Mouse (Mus musculus) limb, embryonic 11.5 days (tissue): ENCODE data around the gene Clpp. TPM values are rescaled to one million over a fixed set of nuclear protein-coding genes. Genes with fewer than 3 reads are reported as not detected.

Experiments used
- ATAC-seq: fragments of 200-750 bp; cut with Nextera tagmentation; 2 replicates; pipeline ENCODE4 v1.8.0; 2017; ENCODE audit warnings: low read depth; ENCODE audit not compliant: insufficient number of reproducible peaks, low FRiP score, low TSS enrichment
- DNase-seq: peaks from one replicate; pipeline ENCODE4 v3.0.0-alpha.2; 2015; ENCODE audit warnings: low spot score
- H3K27ac ChIP-seq: fragments of 300-500 bp; sonication (generic); replicated peaks from 2 replicates; pipeline ENCODE4 v1.5.1; 2014; ENCODE audit warnings: low read depth, mild to moderate bottlenecking, low read length
- H3K27me3 ChIP-seq: fragments of 300-500 bp; sonication (generic); 2 replicates; pipeline ENCODE4 v1.6.1; 2014; ENCODE audit warnings: mild to moderate bottlenecking, low read length, mixed read lengths; ENCODE audit not compliant: control insufficient read depth, insufficient read depth
- H3K36me3 ChIP-seq: fragments of 300-500 bp; sonication (generic); 2 replicates; pipeline ENCODE4 v1.6.1; 2014; ENCODE audit warnings: mild to moderate bottlenecking, low read length, moderate library complexity, mixed read lengths; ENCODE audit not compliant: control insufficient read depth, insufficient read depth
- H3K4me1 ChIP-seq: fragments of 300-500 bp; sonication (generic); 2 replicates; pipeline ENCODE4 v1.6.1; 2014; ENCODE audit warnings: low read length, mixed read lengths; ENCODE audit not compliant: control insufficient read depth, insufficient read depth
- H3K4me2 ChIP-seq: fragments of 300-500 bp; sonication (generic); 2 replicates; pipeline ENCODE4 v1.6.1; 2014; ENCODE audit warnings: low read depth, mild to moderate bottlenecking, moderate library complexity; ENCODE audit not compliant: severe bottlenecking
- H3K4me3 ChIP-seq: fragments of 300-500 bp; sonication (generic); 2 replicates; pipeline ENCODE4 v1.5.1; 2014; ENCODE audit warnings: low read depth, low read length
- H3K9ac ChIP-seq: fragments of 300-500 bp; sonication (generic); 2 replicates; pipeline ENCODE4 v1.6.1; 2014; ENCODE audit warnings: mild to moderate bottlenecking, low read length
- H3K9me3 ChIP-seq: fragments of 300-500 bp; sonication (generic); 2 replicates; pipeline ENCODE4 v1.6.1; 2016; ENCODE audit warnings: low read length; ENCODE audit not compliant: control insufficient read depth
- WGBS: fragments of 180-500 bp; shearing (Covaris S2); extraction: QIAGEN DNeasy Blood & Tissue Kit; methylation state at CpG from one replicate; pipeline ENCODE4 v1.1.7; 2014; 5-methylcytosine and 5-hydroxymethylcytosine counted together
- polyA plus RNA-seq: library from polyadenylated mRNA; unstranded; fragments of >200 nt; fragmentation: Nextera tagmentation; extraction: Ambion mirVana; gene quantifications from 2 replicates; pipeline ENCODE4 v1.2.1, GENCODE M21; 2014

Gene Clpp
- polyA plus RNA-seq, 1 experiment from 2014 or later = 159 TPM

- WGBS = 79% methylated on average over 2 of the region's 2 CpGs
- H3K4me2 ChIP-seq = peak overlapping the region; percentile 77
- peaks cover 5% of the 10 kb centered on the region for H3K4me1 ChIP-seq
- ATAC-seq (no peak), DNase-seq (no peak)
- peak overlapping the region; percentile 89 for H3K4me3 ChIP-seq
- H3K9ac ChIP-seq = 0 out of 2 replicates have a peak overlapping the region, but pooled peaks have one; percentile 17
- no peaks in the 10 kb centered on the region for H3K9me3 ChIP-seq
- no peak overlapping the region for H3K27ac ChIP-seq
- H3K36me3 ChIP-seq = peaks cover 20% of the 10 kb centered on the region
- no peaks in the 10 kb centered on the region for H3K27me3 ChIP-seq
Measured at GRCm38 (mm10) chr17:56990966-56991365, 861 bp downstream of the Clpp start.

GRCm38 (mm10) chr17:56995046-56995445 is 4.9 kb downstream of the Clpp start:
- Histone ChIP-seq H3K4me2 (no peak overlapping the region), H3K27me3 (no peaks in the 10 kb centered on the region), H3K9me3 (no peaks in the 10 kb centered on the region), H3K27ac (no peak overlapping the region), H3K4me3 (no peak overlapping the region), H3K9ac (no peak overlapping the region), H3K4me1 (peaks cover 10% of the 10 kb centered on the region), H3K36me3 (peaks cover 23% of the 10 kb centered on the region)
- WGBS = 90% methylated on average over 8 of the region's 8 CpGs
- ATAC-seq = no peak
- no peak for DNase-seq

- DNase-seq = no peak
- H3K27me3 ChIP-seq = no peaks in the 10 kb centered on the region
- H3K9me3 ChIP-seq = no peaks in the 10 kb centered on the region
- WGBS = 68% methylated on average over 2 of the region's 2 CpGs
- H3K4me3 ChIP-seq = no peak overlapping the region
- H3K9ac ChIP-seq = no peak overlapping the region
- 0 out of 2 replicates have a peak, but pooled peaks cover 5% of the 10 kb centered on the region for H3K4me1 ChIP-seq
- H3K4me2 ChIP-seq = no peak overlapping the region
- no peak overlapping the region for H3K27ac ChIP-seq
- peaks cover 23% of the 10 kb centered on the region for H3K36me3 ChIP-seq
- no peak; the same call in 1 of the 2 replicates for ATAC-seq
Measured at GRCm38 (mm10) chr17:56996506-56996905, 6.4 kb downstream of the Clpp start.

GRCm38 (mm10) chr17:56997029-56997667 is 7.0 kb downstream of the Clpp start, which contains the start of gene Alkbh7:
Gene Alkbh7, plus strand, starts transcription at chr17:56997339.
- H3K4me1 ChIP-seq = 0 out of 2 replicates have a peak, but pooled peaks cover 5% of the 10 kb centered on the region
- peak within 1 kb of the TSS; percentile 60 for H3K4me2 ChIP-seq
- WGBS = 0% methylated on average over 38 of the region's 38 CpGs
- H3K27ac ChIP-seq = no peak within 1 kb of the TSS
- H3K9me3 ChIP-seq = no peaks in the 10 kb centered on the region
- H3K36me3 ChIP-seq = peaks cover 23% of the 10 kb centered on the region
- peak within 1 kb of the TSS; percentile 61 for H3K4me3 ChIP-seq
- DNase-seq = peak; percentile 95
- ATAC-seq = peak; percentile 100
- H3K9ac ChIP-seq = peak within 1 kb of the TSS; percentile 41
- H3K27me3 ChIP-seq = no peaks in the 10 kb centered on the region

- H3K27me3 ChIP-seq = no peaks in the 10 kb centered on the region
- no peak for ATAC-seq
- H3K4me3 ChIP-seq = no peak overlapping the region
- DNase-seq = no peak
- H3K4me1 ChIP-seq = 0 out of 2 replicates have a peak, but pooled peaks cover 5% of the 10 kb centered on the region
- no peak overlapping the region for H3K27ac ChIP-seq
- no peak overlapping the region for H3K9ac ChIP-seq
- no peaks in the 10 kb centered on the region for H3K9me3 ChIP-seq
- no peak overlapping the region for H3K4me2 ChIP-seq
- peaks cover 17% of the 10 kb centered on the region for H3K36me3 ChIP-seq
- 91% methylated on average over 9 of the region's 9 CpGs for WGBS
Measured at GRCm38 (mm10) chr17:56999414-56999813, 9.3 kb downstream of the Clpp start.

GRCm38 (mm10) chr17:56999968-57000609 is 10.0 kb downstream of the Clpp start, which contains the start of gene Pspn:
Gene Pspn, minus strand, starts transcription at chr17:57000018.
- Histone ChIP-seq H3K36me3 (peaks cover 19% of the 10 kb centered on the region), H3K9me3 (no peaks in the 10 kb centered on the region), H3K9ac (no peak within 1 kb of the TSS), H3K4me3 (no peak within 1 kb of the TSS), H3K27me3 (no peaks in the 10 kb centered on the region), H3K4me2 (no peak within 1 kb of the TSS), H3K27ac (no peak within 1 kb of the TSS), H3K4me1 (0 out of 2 replicates have a peak, but pooled peaks cover 5% of the 10 kb centered on the region)
- whole genome bisulfite sequencing = 83% methylated on average over 9 of the region's 9 CpGs
- DNase-seq = no peak
- ATAC-seq = no peak

GRCm38 (mm10) chr17:57001228-57001627 is 11.1 kb downstream of the Clpp start:
- no peaks in the 10 kb centered on the region for H3K9me3 ChIP-seq
- no peak overlapping the region for H3K4me3 ChIP-seq
- no peak overlapping the region for H3K27ac ChIP-seq
- no peak overlapping the region for H3K9ac ChIP-seq
- 74% methylated on average over 8 of the region's 8 CpGs for WGBS
- 0 out of 2 replicates have a peak, but pooled peaks cover 5% of the 10 kb centered on the region for H3K4me1 ChIP-seq
- H3K4me2 ChIP-seq = no peak overlapping the region
- H3K27me3 ChIP-seq = no peaks in the 10 kb centered on the region
- no peak for DNase-seq
- ATAC-seq = no peak
- peaks cover 18% of the 10 kb centered on the region for H3K36me3 ChIP-seq

- peaks cover 23% of the 10 kb centered on the region for H3K36me3 ChIP-seq
- no peaks in the 10 kb centered on the region for H3K4me1 ChIP-seq
- 93% methylated on average over 7 of the region's 7 CpGs for WGBS
Measured at GRCm38 (mm10) chr17:57003994-57004393, 13.9 kb downstream of the Clpp start.

More at GRCm38 (mm10) chr17:57003994-57004393, 13.9 kb downstream of the Clpp start:
- Histone ChIP-seq H3K9ac (no peak overlapping the region), H3K4me3 (no peak overlapping the region), H3K27me3 (no peaks in the 10 kb centered on the region), H3K27ac (no peak overlapping the region), H3K9me3 (no peaks in the 10 kb centered on the region), H3K4me2 (no peak overlapping the region)
- no peak for DNase-seq
- ATAC-seq = no peak
